Comparison of ENCODE assay signal across 12 mouse cellular contexts in genomic region chr10:46294290-46294689, GRCm38 (mm10).
"Had no signal": no experiment of that assay in that cellular context is flagged by ENCODE, and none has a peak within 500 bp of the region (broad histone marks: within the 10 kb centered on the region; RNA-seq: fewer than 3 reads in every experiment).

No protein-coding gene starts in this region.

- H3K4me3 ChIP-seq: kidney, embryonic 15.5 days; limb, embryonic 13.5 days; midbrain, embryonic 10.5 days; neural tube, embryonic 12.5 days had no signal

- ATAC-seq: lung, postnatal 0 days had no signal

- H3K9ac ChIP-seq: kidney, embryonic 15.5 days; limb, embryonic 13.5 days; liver, embryonic 14.5 days; neural tube, embryonic 12.5 days had no signal

- H3K4me2 ChIP-seq: kidney, embryonic 15.5 days; limb, embryonic 13.5 days; neural tube, embryonic 12.5 days had no signal

- H3K27ac ChIP-seq: kidney, embryonic 15.5 days; limb, embryonic 13.5 days; liver, embryonic 14.5 days; midbrain, embryonic 10.5 days; neural tube, embryonic 12.5 days had no signal

- DNase-seq: kidney, adult 2 months; kidney, postnatal 14 days; left cerebral cortex, postnatal 4 days; lung, adult 18-20 months; lung, postnatal 4 days; midbrain, embryonic 14.5 days had no signal

- H3K27me3 ChIP-seq: kidney, embryonic 15.5 days; limb, embryonic 13.5 days; neural tube, embryonic 12.5 days had no signal

- H3K36me3 ChIP-seq: kidney, embryonic 15.5 days; limb, embryonic 13.5 days; midbrain, embryonic 10.5 days; neural tube, embryonic 12.5 days had no signal

- H3K9me3 ChIP-seq: kidney, embryonic 15.5 days; limb, embryonic 13.5 days; midbrain, embryonic 10.5 days; neural tube, embryonic 12.5 days had no signal

- H3K4me1 ChIP-seq: kidney, embryonic 15.5 days; limb, embryonic 13.5 days; midbrain, embryonic 10.5 days; neural tube, embryonic 12.5 days had no signal
